Mouse (Mus musculus): Measurements from ENCODE around the gene Tedc2. TPM values are rescaled to one million over a fixed set of nuclear protein-coding genes. Genes with fewer than 3 reads are reported as not detected.
A peak's percentile ranks its signal among the peaks of the same experiment; 100 is the strongest.

Gene Tedc2
- polyA plus RNA-seq, 1 experiment from 2014 or later = 11.9 TPM

GRCm38 (mm10) chr17:24243311-24243969 is 22.8 kb upstream of the Tedc2 start:
- no peak overlapping the region for H3K9ac ChIP-seq
- H3K27me3 ChIP-seq = no peaks in the 10 kb centered on the region
- no peak for ATAC-seq (ENCODE audit: low read depth)
- H3K4me2 ChIP-seq = no peak overlapping the region
- H3K9me3 ChIP-seq = peaks cover 6% of the 10 kb centered on the region; the same call in 1 of the 2 replicates
- WGBS = 84% methylated on average over 4 of the region's 4 CpGs
- H3K4me3 ChIP-seq = no peak overlapping the region
- no peaks in the 10 kb centered on the region for H3K4me1 ChIP-seq (replicated peaks)
- peaks cover 83% of the 10 kb centered on the region for H3K36me3 ChIP-seq
- no peak overlapping the region for H3K27ac ChIP-seq (replicated peaks)

DNA sequence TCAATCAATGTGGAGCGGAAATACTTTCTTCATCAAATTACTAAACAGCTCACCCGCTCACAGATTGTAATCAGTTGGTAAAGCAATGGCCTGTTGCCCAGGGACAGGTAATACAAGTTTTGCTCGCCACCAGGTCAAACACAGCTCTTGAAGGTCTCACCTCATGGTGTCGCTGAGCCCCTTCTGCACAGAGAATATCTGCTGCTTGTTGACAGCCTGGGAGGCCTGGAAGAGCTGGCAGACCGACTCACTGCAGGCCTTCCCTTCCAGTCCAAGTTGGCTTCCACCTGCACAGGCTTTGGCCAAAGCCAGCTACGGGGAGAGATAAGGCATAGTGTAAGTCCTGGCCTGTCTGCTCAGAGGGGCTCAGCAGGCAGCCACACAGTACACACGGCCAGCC is 16.3 kb upstream of the Tedc2 start:
- no peaks in the 10 kb centered on the region for H3K4me1 ChIP-seq (replicated peaks)
- no peak overlapping the region for H3K27ac ChIP-seq (replicated peaks)
- H3K36me3 ChIP-seq = peaks cover 93% of the 10 kb centered on the region
- no peaks in the 10 kb centered on the region for H3K27me3 ChIP-seq
- no peaks in the 10 kb centered on the region for H3K9me3 ChIP-seq
- H3K4me2 ChIP-seq = no peak overlapping the region
- 96% methylated on average over 7 of the region's 7 CpGs for WGBS
- ATAC-seq (ENCODE audit: low read depth) = no peak
- no peak overlapping the region for H3K9ac ChIP-seq
- no peak overlapping the region for H3K4me3 ChIP-seq

DNA sequence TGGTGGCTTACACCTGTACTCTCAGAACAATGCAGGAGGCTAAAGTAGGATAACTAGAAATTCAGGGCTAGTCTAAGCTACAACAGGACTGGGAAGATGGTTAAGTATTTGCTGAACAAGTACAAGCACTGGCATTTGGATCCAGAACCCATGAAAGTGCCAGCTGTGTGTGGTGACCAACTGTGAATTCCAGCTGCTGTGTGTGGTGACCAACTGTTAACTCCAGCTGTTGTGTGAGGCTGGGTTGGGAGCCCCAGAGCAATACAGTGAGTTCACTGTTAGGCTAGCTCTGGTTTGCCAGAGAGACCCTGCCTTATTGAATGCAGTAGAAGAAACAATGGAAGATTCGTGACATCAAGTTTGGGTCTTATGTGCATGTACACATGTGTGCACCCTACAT is 15.8 kb upstream of the Tedc2 start:
- no peak overlapping the region for H3K9ac ChIP-seq
- H3K9me3 ChIP-seq = no peaks in the 10 kb centered on the region
- no peak overlapping the region for H3K4me3 ChIP-seq
- H3K27me3 ChIP-seq = no peaks in the 10 kb centered on the region
- no peak for ATAC-seq (ENCODE audit: low read depth)
- H3K4me2 ChIP-seq = no peak overlapping the region
- no peak overlapping the region for H3K27ac ChIP-seq (replicated peaks)
- H3K4me1 ChIP-seq (replicated peaks) = no peaks in the 10 kb centered on the region
- H3K36me3 ChIP-seq = peaks cover 92% of the 10 kb centered on the region
- WGBS = 84% methylated on average over 1 of the region's 1 CpGs

GRCm38 (mm10) chr17:24227941-24228340 is 7.3 kb upstream of the Tedc2 start:
- Histone ChIP-seq H3K27me3 (no peaks in the 10 kb centered on the region), H3K9ac (no peak overlapping the region), H3K36me3 (peaks cover 77% of the 10 kb centered on the region), H3K4me2 (no peak overlapping the region), H3K4me1 (replicated peaks) (no peaks in the 10 kb centered on the region), H3K27ac (replicated peaks) (no peak overlapping the region), H3K4me3 (no peak overlapping the region), H3K9me3 (no peaks in the 10 kb centered on the region)
- ATAC-seq (ENCODE audit: low read depth) = no peak
- 88% methylated on average over 7 of the region's 7 CpGs for WGBS

GRCm38 (mm10) chr17:24226721-24227120 is 6.1 kb upstream of the Tedc2 start:
- no peak overlapping the region for H3K27ac ChIP-seq (replicated peaks)
- H3K4me3 ChIP-seq = no peak overlapping the region
- H3K4me1 ChIP-seq (replicated peaks) = no peaks in the 10 kb centered on the region
- WGBS = 91% methylated on average over 8 of the region's 8 CpGs
- no peaks in the 10 kb centered on the region for H3K27me3 ChIP-seq
- no peak overlapping the region for H3K4me2 ChIP-seq
- H3K36me3 ChIP-seq = peaks cover 72% of the 10 kb centered on the region
- ATAC-seq (ENCODE audit: low read depth) = no peak
- no peaks in the 10 kb centered on the region for H3K9me3 ChIP-seq
- no peak overlapping the region for H3K9ac ChIP-seq

- no peak overlapping the region for H3K4me2 ChIP-seq
- WGBS = 96% methylated on average over 5 of the region's 5 CpGs
- no peak overlapping the region for H3K27ac ChIP-seq (replicated peaks)
- H3K27me3 ChIP-seq = no peaks in the 10 kb centered on the region
- peaks cover 5% of the 10 kb centered on the region for H3K4me1 ChIP-seq (replicated peaks)
- H3K9me3 ChIP-seq = no peaks in the 10 kb centered on the region
- no peak overlapping the region for H3K4me3 ChIP-seq
- peaks cover 65% of the 10 kb centered on the region for H3K36me3 ChIP-seq
- no peak for ATAC-seq (ENCODE audit: low read depth)
- no peak overlapping the region for H3K9ac ChIP-seq
Observed at GRCm38 (mm10) chr17:24225851-24226250, 5.2 kb upstream of the Tedc2 start.

DNA sequence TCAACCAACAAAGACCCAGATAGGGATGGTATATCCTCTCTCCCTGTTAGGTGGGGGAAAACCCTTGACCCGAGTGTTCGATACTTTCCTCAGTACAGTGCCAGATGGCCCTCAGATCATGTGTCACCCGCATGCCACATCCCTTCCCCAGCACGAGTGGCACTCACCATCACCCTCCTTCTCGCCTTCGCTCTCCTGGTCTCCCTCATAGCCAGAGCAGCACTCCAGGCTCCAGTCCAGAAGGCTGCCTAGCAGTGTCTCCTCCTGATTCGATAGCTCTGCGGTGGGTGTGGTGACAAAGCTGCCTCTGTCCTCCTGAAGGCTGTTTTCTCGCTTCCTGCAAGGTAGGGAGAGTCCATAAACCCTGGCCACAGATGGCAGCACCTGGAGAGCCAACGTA is 4.1 kb upstream of the Tedc2 start:
- Histone ChIP-seq H3K9ac (no peak overlapping the region), H3K36me3 (peaks cover 55% of the 10 kb centered on the region), H3K4me2 (no peak overlapping the region), H3K4me1 (replicated peaks) (peaks cover 10% of the 10 kb centered on the region), H3K9me3 (no peaks in the 10 kb centered on the region), H3K4me3 (no peak overlapping the region), H3K27ac (replicated peaks) (no peak overlapping the region), H3K27me3 (no peaks in the 10 kb centered on the region)
- WGBS = 89% methylated on average over 10 of the region's 10 CpGs
- ATAC-seq (ENCODE audit: low read depth) = no peak

DNA sequence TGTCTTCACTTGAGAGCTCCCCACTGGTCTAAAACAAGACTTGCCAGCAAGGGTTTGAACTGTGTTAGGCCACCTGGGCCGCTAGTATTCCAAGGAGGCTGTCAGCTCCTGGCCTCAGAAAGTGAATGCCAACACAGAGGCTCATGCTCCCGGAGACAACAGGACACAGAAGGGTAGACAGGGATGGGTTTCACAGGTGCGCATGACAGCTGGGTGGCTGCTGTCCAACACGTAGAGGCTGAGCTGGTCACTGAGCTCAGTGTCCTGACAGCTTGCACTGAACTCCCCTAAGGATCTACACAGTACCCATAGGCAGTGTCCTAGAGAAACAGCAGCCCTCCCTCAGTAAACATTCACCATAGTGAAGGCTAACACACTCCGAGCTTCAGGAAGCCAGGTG is 2.9 kb upstream of the Tedc2 start:
- peaks cover 54% of the 10 kb centered on the region for H3K36me3 ChIP-seq
- no peak overlapping the region for H3K9ac ChIP-seq

GRCm38 (mm10) chr17:24222653-24223052 is 2.0 kb upstream of the Tedc2 start:
- Histone ChIP-seq H3K9me3 (no peaks in the 10 kb centered on the region), H3K36me3 (peaks cover 54% of the 10 kb centered on the region), H3K4me2 (no peak overlapping the region), H3K4me1 (replicated peaks) (peaks cover 19% of the 10 kb centered on the region), H3K27me3 (no peaks in the 10 kb centered on the region), H3K9ac (no peak overlapping the region), H3K27ac (replicated peaks) (no peak overlapping the region), H3K4me3 (no peak overlapping the region)
- 70% methylated on average over 6 of the region's 6 CpGs for WGBS
- no peak for ATAC-seq (ENCODE audit: low read depth)

More for the DNA sequence above, 2.9 kb upstream of the Tedc2 start:
- Histone ChIP-seq H3K27ac (replicated peaks) (no peak overlapping the region), H3K9me3 (no peaks in the 10 kb centered on the region), H3K4me3 (no peak overlapping the region), H3K4me2 (no peak overlapping the region), H3K27me3 (no peaks in the 10 kb centered on the region), H3K4me1 (replicated peaks) (peaks cover 19% of the 10 kb centered on the region)
- 90% methylated on average over 5 of the region's 5 CpGs for WGBS
- ATAC-seq (ENCODE audit: low read depth) = no peak

DNA sequence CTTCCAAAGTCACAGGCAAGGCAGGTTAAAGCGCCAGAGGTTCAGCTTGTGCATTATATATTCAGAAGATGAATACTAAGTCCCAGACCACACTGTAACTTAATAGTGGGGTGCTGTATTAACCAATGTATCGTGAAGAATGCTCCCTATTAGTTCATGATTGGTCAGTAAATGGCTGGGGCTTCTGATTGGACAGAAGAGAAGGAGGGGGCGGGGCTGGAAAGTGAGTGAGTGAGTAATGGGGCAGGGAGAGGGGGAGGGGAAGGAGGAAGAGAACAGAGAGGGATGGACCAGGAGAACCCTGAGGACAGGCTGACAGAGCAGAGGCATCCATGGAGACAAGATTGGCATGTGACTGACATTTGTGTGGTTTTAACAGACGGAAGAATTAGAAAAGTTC is 3.8 kb downstream of the Tedc2 start:
- Histone ChIP-seq H3K4me2 (no peak overlapping the region), H3K9ac (no peak overlapping the region), H3K27me3 (no peaks in the 10 kb centered on the region), H3K27ac (replicated peaks) (no peak overlapping the region), H3K36me3 (peaks cover 36% of the 10 kb centered on the region), H3K4me1 (replicated peaks) (peaks cover 27% of the 10 kb centered on the region), H3K9me3 (no peaks in the 10 kb centered on the region), H3K4me3 (no peak overlapping the region)
- no peak for ATAC-seq (ENCODE audit: low read depth)
- 64% methylated on average over 4 of the region's 4 CpGs for WGBS

DNA sequence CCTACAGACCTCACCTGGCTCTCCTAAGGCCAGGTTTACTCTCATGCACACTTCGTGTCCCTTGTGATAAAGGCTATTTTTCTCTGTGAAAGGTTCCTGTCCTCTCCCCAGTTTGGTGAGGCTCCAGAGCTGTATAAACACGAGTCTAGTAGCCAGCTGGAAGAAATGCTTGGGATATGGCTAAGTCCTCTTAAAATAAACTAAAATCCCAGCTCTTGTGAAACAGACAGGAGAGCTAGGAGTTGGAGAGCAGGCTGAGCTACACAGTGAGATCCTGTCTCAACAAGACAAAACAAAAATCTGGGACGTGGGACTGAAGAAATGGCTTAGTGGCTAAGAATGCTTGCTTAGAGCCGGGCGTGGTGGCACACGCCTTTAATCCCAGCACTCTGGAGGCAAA is 7.5 kb downstream of the Tedc2 start:
- no peak overlapping the region for H3K4me3 ChIP-seq
- peaks cover 32% of the 10 kb centered on the region for H3K36me3 ChIP-seq
- H3K27ac ChIP-seq (replicated peaks) = no peak overlapping the region
- H3K4me1 ChIP-seq (replicated peaks) = peaks cover 44% of the 10 kb centered on the region
- WGBS = 83% methylated on average over 6 of the region's 6 CpGs
- no peak overlapping the region for H3K4me2 ChIP-seq
- H3K9me3 ChIP-seq = no peaks in the 10 kb centered on the region
- no peak overlapping the region for H3K9ac ChIP-seq
- ATAC-seq (ENCODE audit: low read depth) = no peak
- H3K27me3 ChIP-seq = peaks cover 12% of the 10 kb centered on the region

DNA sequence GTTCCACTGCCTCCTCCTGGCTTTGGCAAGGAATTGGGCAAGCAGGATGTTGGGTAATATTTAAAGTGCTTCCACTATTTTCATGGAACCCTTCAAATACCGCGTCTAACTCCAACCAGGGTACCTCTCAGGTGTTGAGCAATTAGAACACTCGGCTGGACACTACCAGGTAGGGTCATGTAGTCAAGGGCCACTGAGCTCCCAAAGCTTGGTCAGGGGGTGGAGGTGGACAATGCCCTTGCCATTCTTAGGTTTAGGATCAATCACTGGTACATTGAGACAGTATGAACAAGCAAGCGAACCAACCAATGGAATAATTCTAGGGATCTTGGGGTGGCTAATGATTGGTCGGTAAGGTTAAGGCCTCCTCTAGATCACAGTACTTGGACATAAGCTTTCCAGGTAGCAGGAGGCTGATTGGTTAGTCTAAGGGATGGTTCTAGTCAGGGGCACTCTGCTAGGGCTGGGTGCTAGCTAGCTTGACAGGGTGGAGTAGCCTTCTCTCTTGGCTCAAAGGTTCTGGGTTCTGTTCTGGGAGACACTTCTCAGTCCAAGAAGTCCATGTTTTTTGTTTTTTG is 8.1 kb downstream of the Tedc2 start:
- peak overlapping the region; percentile 57 for H3K4me3 ChIP-seq
- ATAC-seq (ENCODE audit: low read depth) = no peak
- H3K4me1 ChIP-seq (replicated peaks) = peaks cover 51% of the 10 kb centered on the region
- H3K4me2 ChIP-seq = peak overlapping the region; percentile 96
- H3K9ac ChIP-seq = no peak overlapping the region
- H3K27me3 ChIP-seq = peaks cover 18% of the 10 kb centered on the region
- WGBS = 32% methylated on average over 5 of the region's 5 CpGs
- peak overlapping the region; percentile 83; the same call in 1 of the 2 replicates for H3K27ac ChIP-seq (replicated peaks)
- peaks cover 25% of the 10 kb centered on the region for H3K36me3 ChIP-seq
- H3K9me3 ChIP-seq = no peaks in the 10 kb centered on the region

Measured in neural tube, embryonic 13.5 days (tissue).